Comparison of ENCODE assay signal across 20 mouse cellular contexts in genomic region chr16:57671637-57672036, GRCm38 (mm10).
DNase-seq lines count a peak whose midpoint lies in the region; ATAC-seq lines count a peak whose summit lies in the region.
"Had no signal": no experiment of that assay in that cellular context is flagged by ENCODE, and none has a peak within 500 bp of the region (broad histone marks: within the 10 kb centered on the region; RNA-seq: fewer than 3 reads in every experiment).

No protein-coding gene starts in this region.

- peak; percentile 4 for DNase-seq in adrenal gland, postnatal 14 days
- no peak for DNase-seq in adrenal gland, adult 18-20 months (ENCODE audit: low spot score in 2 of 2)
- DNase-seq in 3T3-L1 (ENCODE audit: low read depth, low spot score) = peak; percentile 97
- peak; percentile 91 for DNase-seq in Muller cell, postnatal 12 days (ENCODE audit: inconsistent ontology term)
- DNase-seq in fibroblast of lung, adult 2 months (ENCODE audit: low read depth) = peak; percentile 55
- DNase-seq in kidney, adult 8-10 months = no peak
- DNase-seq in midbrain, embryonic 14.5 days = no peak
- DNase-seq: cerebellum, adult 2 months; cerebellum, postnatal 10 days; gastrocnemius, postnatal 10 days; heart, adult 2 months; heart, postnatal 4 days; kidney, adult 18-20 months had no signal

- no peaks in the 10 kb centered on the region for H3K27me3 ChIP-seq in midbrain, embryonic 14.5 days (ENCODE audit: control insufficient read depth, insufficient read depth, low read length)
- H3K27me3 ChIP-seq: forebrain, embryonic 15.5 days; heart, embryonic 13.5 days; hindbrain, embryonic 13.5 days; kidney, embryonic 15.5 days had no signal

- H3K36me3 ChIP-seq in midbrain, embryonic 14.5 days (ENCODE audit: control insufficient read depth, insufficient read depth, low read length) = no peaks in the 10 kb centered on the region
- H3K36me3 ChIP-seq: embryonic facial prominence, embryonic 10.5 days; forebrain, embryonic 15.5 days; heart, embryonic 13.5 days; hindbrain, embryonic 13.5 days; kidney, embryonic 15.5 days had no signal

- no peak overlapping the region for H3K4me3 ChIP-seq in midbrain, embryonic 14.5 days (replicated peaks; ENCODE audit: low read depth, low read length)
- H3K4me3 ChIP-seq: embryonic facial prominence, embryonic 10.5 days; erythroblast, embryonic 14.5 days; forebrain, embryonic 15.5 days; heart, adult 2 months; heart, embryonic 13.5 days; hindbrain, embryonic 13.5 days; kidney, embryonic 15.5 days had no signal

- H3K4me2 ChIP-seq in midbrain, embryonic 14.5 days (ENCODE audit: low read length) = no peak overlapping the region
- H3K4me2 ChIP-seq: forebrain, embryonic 15.5 days; heart, embryonic 13.5 days; hindbrain, embryonic 13.5 days; kidney, embryonic 15.5 days had no signal

- H3K9me3 ChIP-seq in midbrain, embryonic 14.5 days (ENCODE audit: control insufficient read depth, low read length) = no peaks in the 10 kb centered on the region
- H3K9me3 ChIP-seq: embryonic facial prominence, embryonic 10.5 days; forebrain, embryonic 15.5 days; heart, embryonic 13.5 days; hindbrain, embryonic 13.5 days; kidney, embryonic 15.5 days had no signal

- no peak overlapping the region for H3K27ac ChIP-seq in midbrain, embryonic 14.5 days (replicated peaks; ENCODE audit: low read depth, low read length)
- H3K27ac ChIP-seq: embryonic facial prominence, embryonic 10.5 days; forebrain, embryonic 15.5 days; heart, adult 2 months; heart, embryonic 13.5 days; hindbrain, embryonic 13.5 days; hindbrain, postnatal 0 days; kidney, embryonic 15.5 days had no signal

- 70% methylated on average over 2 of the region's 2 CpGs for WGBS in midbrain, embryonic 14.5 days

- ATAC-seq in midbrain, embryonic 14.5 days (ENCODE audit: low FRiP score, low TSS enrichment) = no peak
- ATAC-seq: forebrain, embryonic 15.5 days; hindbrain, postnatal 0 days had no signal

- H3K4me1 ChIP-seq in midbrain, embryonic 14.5 days (ENCODE audit: control insufficient read depth, insufficient read depth, low read length) = no peaks in the 10 kb centered on the region
- H3K4me1 ChIP-seq: embryonic facial prominence, embryonic 10.5 days; forebrain, embryonic 15.5 days; hindbrain, embryonic 13.5 days; kidney, embryonic 15.5 days had no signal

- H3K9ac ChIP-seq in midbrain, embryonic 14.5 days (replicated peaks; ENCODE audit: low read length) = no peak overlapping the region
- H3K9ac ChIP-seq: forebrain, embryonic 15.5 days; heart, embryonic 13.5 days; hindbrain, embryonic 13.5 days; kidney, embryonic 15.5 days had no signal

Comparison
In these comparisons a context has a peak if more than half of its experiments do, and no peak if none do; other contexts are left out.
1. DNase-seq: peak in adrenal gland, postnatal 14 days (single experiment), 3T3-L1 (single experiment), Muller cell, postnatal 12 days (single experiment) and fibroblast of lung, adult 2 months (single experiment); none in adrenal gland, adult 18-20 months (0 of 2), kidney, adult 8-10 months (0 of 2) and midbrain, embryonic 14.5 days (single experiment).